Mouse (Mus musculus): ENCODE results near the gene Tmem269. TPM values are rescaled to one million over a fixed set of nuclear protein-coding genes. Genes with fewer than 3 reads are reported as not detected.

Gene Tmem269
- not detected in 2 replicates for polyA plus RNA-seq (2012; rRNA removed; ENCODE audit: low replicate concordance)

GRCm38 (mm10) chr4:119218169-119218568 lies at the start of gene Tmem269:
Gene Tmem269 (minus strand): TSS chr4:119218217.

GRCm38 (mm10) chr4:119255351-119255750 lies 37.3 kb upstream of the Tmem269 start, which contains the start of gene Cldn19:
Gene Cldn19 (plus strand): TSS chr4:119255414.

GRCm38 (mm10) chr4:119232410-119233255 lies 14.6 kb upstream of the Tmem269 start, which contains the start of the genes AU022252 and P3h1:
Gene AU022252 (minus strand): TSS chr4:119232712.
Gene P3h1 (plus strand): TSS chr4:119232915.

GRCm38 (mm10) chr4:119194909-119195581 lies 23.0 kb downstream of the Tmem269 start, which contains the start of gene Svbp:
Gene Svbp (plus strand): TSS chr4:119195306.

GRCm38 (mm10) chr4:119189864-119190263 lies 28.2 kb downstream of the Tmem269 start, which contains the start of gene Ermap:
Gene Ermap (minus strand): TSS chr4:119190011.

GRCm38 (mm10) chr4:119173851-119174453 lies 44.1 kb downstream of the Tmem269 start, which contains the start of gene Zfp691:
Gene Zfp691 (minus strand): TSS chr4:119174195.

Other genes starting within 250 kb of the Tmem269 start
- gene Slc2a1, start 109.5 kb downstream of the Tmem269 start, polyA plus RNA-seq (2012; rRNA removed; ENCODE audit: low replicate concordance), result 13.3 and 26.0 TPM in 2 replicates
- gene Zfp691, start 44.0 kb downstream of the Tmem269 start, polyA plus RNA-seq (2012; rRNA removed; ENCODE audit: low replicate concordance), result 5.6 and 7.2 TPM in 2 replicates
- 0.02 and 0.12 TPM in 2 replicates for gene Ermap, start 28.2 kb downstream of the Tmem269 start, polyA plus RNA-seq (2012; rRNA removed; ENCODE audit: low replicate concordance)
- gene Svbp, start 22.9 kb downstream of the Tmem269 start, polyA plus RNA-seq (2012; rRNA removed; ENCODE audit: low replicate concordance), result 20.5 and 21.5 TPM in 2 replicates
- gene AU022252, start 14.5 kb upstream of the Tmem269 start, polyA plus RNA-seq (2012; rRNA removed; ENCODE audit: low replicate concordance), result 1.1 and 1.8 TPM in 2 replicates
- gene P3h1, start 14.7 kb upstream of the Tmem269 start, polyA plus RNA-seq (2012; rRNA removed; ENCODE audit: low replicate concordance), result 5.7 and 8.0 TPM in 2 replicates
- not detected in 2 replicates for gene Cldn19, start 37.2 kb upstream of the Tmem269 start, polyA plus RNA-seq (2012; rRNA removed; ENCODE audit: low replicate concordance)
- 178 and 223 TPM in 2 replicates for gene Ybx1, start 76.4 kb upstream of the Tmem269 start, polyA plus RNA-seq (2012; rRNA removed; ENCODE audit: low replicate concordance)
- gene Ppih, start 102.3 kb upstream of the Tmem269 start, polyA plus RNA-seq (2012; rRNA removed; ENCODE audit: low replicate concordance), result 2.6 and 4.2 TPM in 2 replicates
- gene Ccdc30, start 197.3 kb upstream of the Tmem269 start, polyA plus RNA-seq (2012; rRNA removed; ENCODE audit: low replicate concordance), result 0.14 TPM in 1 of 2 replicates, not detected in the other
- gene Ppcs, start 204.2 kb upstream of the Tmem269 start, polyA plus RNA-seq (2012; rRNA removed; ENCODE audit: low replicate concordance), result 26.5 and 33.8 TPM in 2 replicates
- gene Zmynd12, start 204.6 kb upstream of the Tmem269 start, polyA plus RNA-seq (2012; rRNA removed; ENCODE audit: low replicate concordance), result 0.18 and 0.74 TPM in 2 replicates